Mouse (Mus musculus) embryonic facial prominence, embryonic 13.5 days (tissue): ENCODE measurements around the gene Ikzf1. TPM values are rescaled to one million over a fixed set of nuclear protein-coding genes. Genes with fewer than 3 reads are reported as not detected.

Source experiments
- ATAC-seq: fragments of 200-750 bp; cut with Nextera tagmentation; 2 replicates; pipeline ENCODE4 v1.8.0; 2017; ENCODE audit warnings: low read depth; ENCODE audit not compliant: insufficient number of reproducible peaks, insufficient read depth, low FRiP score, low TSS enrichment
- H3K27ac ChIP-seq: fragments of 300-500 bp; sonication (generic); 2 replicates; pipeline ENCODE4 v1.5.1; 2015; ENCODE audit warnings: moderate library complexity, mild to moderate bottlenecking, inconsistent platforms
- H3K27me3 ChIP-seq: fragments of 300-500 bp; sonication (generic); 2 replicates; pipeline ENCODE4 v1.6.1; 2015; ENCODE audit warnings: mild to moderate bottlenecking, inconsistent platforms
- H3K36me3 ChIP-seq: fragments of 300-500 bp; sonication (generic); 2 replicates; pipeline ENCODE4 v1.6.1; 2015; ENCODE audit warnings: mild to moderate bottlenecking, inconsistent platforms
- H3K4me1 ChIP-seq: fragments of 300-500 bp; sonication (generic); 2 replicates; pipeline ENCODE4 v1.6.1; 2015; ENCODE audit warnings: inconsistent platforms
- H3K4me2 ChIP-seq: fragments of 300-500 bp; sonication (generic); 2 replicates; pipeline ENCODE4 v1.6.1; 2015; ENCODE audit warnings: moderate library complexity, mild to moderate bottlenecking, inconsistent platforms
- H3K4me3 ChIP-seq: fragments of 300-500 bp; sonication (generic); 2 replicates; pipeline ENCODE4 v1.5.1; 2015; ENCODE audit warnings: mild to moderate bottlenecking, inconsistent platforms
- H3K9ac ChIP-seq: fragments of 300-500 bp; sonication (generic); 2 replicates; pipeline ENCODE4 v1.6.1; 2015; ENCODE audit warnings: mild to moderate bottlenecking, inconsistent platforms
- H3K9me3 ChIP-seq: fragments of 300-500 bp; sonication (generic); 2 replicates; pipeline ENCODE4 v1.6.1; 2016; ENCODE audit warnings: inconsistent platforms
- WGBS: fragments of 180-500 bp; shearing (Covaris S2); methylation state at CpG from one replicate; pipeline ENCODE4 v1.1.7; 2015; ENCODE audit warnings: mixed read lengths; 5-methylcytosine and 5-hydroxymethylcytosine counted together
- polyA plus RNA-seq: library from polyadenylated mRNA; unstranded; fragments of >200 nt; fragmentation: Nextera tagmentation; extraction: Ambion mirVana; gene quantifications from 2 replicates; pipeline ENCODE4 v1.2.1, GENCODE M21; 2015

Gene Ikzf1
- polyA plus RNA-seq, 1 experiment from 2014 or later = 1.8 TPM

- peak; percentile 46 for ATAC-seq
- H3K4me1 ChIP-seq = peaks cover 46% of the 10 kb centered on the region
Observed at GRCm38 (mm10) chr11:11820251-11820650, 135.4 kb downstream of the Ikzf1 start.

DNA sequence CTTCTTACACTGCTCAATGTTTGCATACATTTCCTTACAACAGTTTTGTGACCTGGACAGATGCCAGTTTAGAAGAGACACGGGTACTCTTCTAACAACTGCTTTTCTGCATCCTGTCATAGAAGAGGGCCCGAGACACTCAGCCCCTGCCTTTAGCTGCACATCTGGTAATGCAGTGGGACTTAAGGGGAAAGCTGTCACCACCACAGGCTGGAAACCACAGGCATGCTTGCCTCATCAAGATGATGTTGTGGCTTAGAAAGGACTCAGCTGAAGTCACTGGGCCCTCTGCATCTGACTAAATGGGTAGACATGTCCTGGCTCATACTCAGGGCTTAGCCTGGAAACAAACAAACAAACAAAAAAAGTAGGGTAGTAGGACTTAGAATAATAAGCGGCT, 135.9 kb downstream of the Ikzf1 start:
- Histone ChIP-seq H3K27ac (peak overlapping the region; percentile 97), H3K9me3 (no peaks in the 10 kb centered on the region), H3K36me3 (no peaks in the 10 kb centered on the region), H3K27me3 (no peaks in the 10 kb centered on the region), H3K4me3 (no peak overlapping the region), H3K4me1 (peaks cover 51% of the 10 kb centered on the region), H3K9ac (no peak overlapping the region), H3K4me2 (no peak overlapping the region)
- ATAC-seq = peak; percentile 12; the same call in 1 of the 2 replicates
- 29% methylated on average over 3 of the region's 3 CpGs for WGBS

More at GRCm38 (mm10) chr11:11820251-11820650, 135.4 kb downstream of the Ikzf1 start:
- no peak overlapping the region for H3K4me2 ChIP-seq
- no peak overlapping the region for H3K9ac ChIP-seq
- H3K9me3 ChIP-seq = no peaks in the 10 kb centered on the region
- H3K27ac ChIP-seq = peak overlapping the region; percentile 97
- H3K36me3 ChIP-seq = no peaks in the 10 kb centered on the region
- 4% methylated on average over 2 of the region's 2 CpGs for WGBS
- H3K27me3 ChIP-seq = no peaks in the 10 kb centered on the region
- no peak overlapping the region for H3K4me3 ChIP-seq

DNA sequence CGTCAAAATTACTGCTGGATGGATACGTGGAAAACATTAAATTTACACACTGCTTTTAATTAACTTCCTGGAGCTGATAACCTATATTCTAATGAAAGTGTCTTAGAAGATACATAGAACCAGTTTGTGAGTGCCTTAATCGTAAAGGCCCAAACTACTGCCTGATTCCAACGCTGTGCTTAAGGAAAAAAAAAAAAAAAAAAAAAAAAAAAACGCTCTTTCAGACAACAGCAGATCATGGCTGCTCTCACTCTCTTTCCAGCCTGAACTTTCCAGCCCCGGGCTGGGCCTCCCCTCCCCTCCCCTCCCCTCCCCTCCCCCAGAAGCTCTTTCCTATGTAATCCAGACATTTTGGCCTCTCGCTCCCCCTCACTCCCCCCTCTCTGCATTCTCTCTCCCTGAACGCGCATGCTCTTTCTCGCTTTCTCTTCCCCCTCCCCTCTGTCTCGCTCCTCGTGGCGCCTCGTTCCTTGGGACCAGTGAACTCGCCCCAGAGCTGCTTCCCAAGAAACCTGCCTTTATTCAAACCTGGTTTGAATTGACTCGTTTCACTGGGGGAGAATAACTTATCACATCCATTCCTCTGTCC, 136.7 kb downstream of the Ikzf1 start:
- Histone ChIP-seq H3K27me3 (no peaks in the 10 kb centered on the region), H3K4me2 (peak overlapping the region; percentile 33), H3K9ac (peak overlapping the region; percentile 61), H3K36me3 (no peaks in the 10 kb centered on the region), H3K4me1 (peaks cover 57% of the 10 kb centered on the region), H3K27ac (peak overlapping the region; percentile 97), H3K4me3 (no peak overlapping the region), H3K9me3 (no peaks in the 10 kb centered on the region)
- WGBS = 4% methylated on average over 15 of the region's 16 CpGs
- ATAC-seq = peak; percentile 67

Other genes with a start within 250 kb of the Ikzf1 start
- gene Spata48, start 222.9 kb upstream of the Ikzf1 start, polyA plus RNA-seq = 0.74 and 2.5 TPM in 2 replicates
- 0.90 and 1.2 TPM in 2 replicates for gene Zpbp, start 222.6 kb upstream of the Ikzf1 start, polyA plus RNA-seq
- gene 4930512M02Rik, start 57.2 kb upstream of the Ikzf1 start, polyA plus RNA-seq = not detected in 2 replicates
- 53.7 and 59.4 TPM in 2 replicates for gene Fignl1, start 124.0 kb downstream of the Ikzf1 start, polyA plus RNA-seq
- gene Ddc, start 213.1 kb downstream of the Ikzf1 start, polyA plus RNA-seq = 5.3 and 5.8 TPM in 2 replicates